15 mouse cellular contexts compared by ENCODE assay signal in genomic region chr11:111460046-111460445, GRCm38 (mm10).
DNase-seq lines count a peak whose midpoint lies in the region.
"Had no signal": no experiment of that assay in that cellular context is flagged by ENCODE, and none has a peak within 500 bp of the region (broad histone marks: within the 10 kb centered on the region; RNA-seq: fewer than 3 reads in every experiment).

No protein-coding gene starts in this region.

- DNase-seq in gastrocnemius, postnatal 25 days, result peak; percentile 27
- no peak for DNase-seq in gastrocnemius, postnatal 4 days (ENCODE audit: low spot score in 2 of 2)
- DNase-seq in heart, adult 8-10 months (ENCODE audit: low spot score), result peak; percentile 9
- no peak for DNase-seq in heart, postnatal 25 days (ENCODE audit: low spot score)
- peak; percentile 75 for DNase-seq in skeletal muscle tissue, adult 2 months (ENCODE audit: low read depth, low spot score)
- no peak for DNase-seq in cerebellum, postnatal 25 days
- DNase-seq: adrenal gland, adult 2 months; adrenal gland, postnatal 14 days; cerebellum, adult 11 months; cerebellum, adult 2 months; cerebellum, adult 9-11 months; cerebellum, postnatal 36 days; embryo, embryonic 11 days; kidney, adult 18-20 months; kidney, adult 9 months had no signal

- intact Hi-C loops in heart, postnatal 25 days (cut with DNase I), result no loop called here

Comparison
In these comparisons a context has a peak if more than half of its experiments do, and no peak if none do; other contexts are left out.
1. DNase-seq: peak in gastrocnemius, postnatal 25 days (single experiment), heart, adult 8-10 months (single experiment) and skeletal muscle tissue, adult 2 months (single experiment); none in gastrocnemius, postnatal 4 days (0 of 2), heart, postnatal 25 days (single experiment) and cerebellum, postnatal 25 days (0 of 2).